Mouse (Mus musculus): ENCODE measurements at regions not wholly inside any gene's neighbourhood (a gene's known extent, or its start where the extent isn't known, plus 50 kb on each side); places are given as distances from the start of the nearest gene placed in this dataset.

DNA sequence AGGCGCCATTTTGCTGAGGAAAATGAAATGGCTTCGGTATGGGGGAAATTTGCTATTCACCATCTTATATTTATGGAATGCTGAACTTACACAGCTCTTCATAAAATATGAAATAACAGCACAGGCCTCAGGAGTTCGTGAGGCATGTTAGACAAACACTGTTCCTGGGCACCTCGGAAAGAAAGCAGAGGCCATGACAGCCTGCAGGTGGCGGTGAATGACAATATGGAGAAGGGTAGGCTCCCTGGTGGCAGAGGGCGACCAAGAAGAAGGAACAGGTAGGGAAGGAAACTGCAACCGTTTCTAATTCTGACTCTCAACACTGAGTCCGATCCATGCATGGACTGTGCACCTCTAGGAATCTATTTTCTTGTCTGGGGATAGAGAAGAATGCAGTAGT, 553.6 kb upstream of the Tmpo start:
- peak in 1 of 2 experiments; percentile 1 for DNase-seq

DNA sequence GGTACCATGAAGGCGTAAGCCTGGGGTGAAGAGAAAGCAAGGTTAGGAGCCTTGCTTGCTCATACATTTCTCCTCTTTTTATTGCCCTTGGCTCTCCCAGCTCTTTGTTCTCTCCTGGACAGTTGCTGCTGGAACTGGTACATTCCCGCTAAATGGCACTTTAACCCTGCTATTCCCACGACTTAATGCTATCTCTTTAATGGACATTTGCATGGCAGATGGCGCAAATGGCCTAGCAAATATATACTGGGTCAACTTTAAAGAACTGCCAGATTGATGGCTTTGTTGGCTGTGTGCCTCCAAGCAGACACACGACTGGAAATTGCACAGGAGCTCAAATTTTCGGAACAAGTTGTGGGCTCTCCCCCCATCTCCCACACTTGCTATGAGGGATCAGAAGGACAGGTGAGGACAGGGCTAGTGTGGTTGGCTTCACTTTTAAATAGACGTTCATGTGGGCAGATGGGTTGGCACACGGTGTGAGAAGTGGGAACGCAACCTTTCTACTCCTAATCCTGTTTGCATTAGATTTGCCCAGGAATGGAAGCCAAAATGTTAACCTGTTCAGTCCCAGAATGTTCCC, 551.0 kb upstream of the Tmpo start:
- DNase-seq, result no peak

DNA sequence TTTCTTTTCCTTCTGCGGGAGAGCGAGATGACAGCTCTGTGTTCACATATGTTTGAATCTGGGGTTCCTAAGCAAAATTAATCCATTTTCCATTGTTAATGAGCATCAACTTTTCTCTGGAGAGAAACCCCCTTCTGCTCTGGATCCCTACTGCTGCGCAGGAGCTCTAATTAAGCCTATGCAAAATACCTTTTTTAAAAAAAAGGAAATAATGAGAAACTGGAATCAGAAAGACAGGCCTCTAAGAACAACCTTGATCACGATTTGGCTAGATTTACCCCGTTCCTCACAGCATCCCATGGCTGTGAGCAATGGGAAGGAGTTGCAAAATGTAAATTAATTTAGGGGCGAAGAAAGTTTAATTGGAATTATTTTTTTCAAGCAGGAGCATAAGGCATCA, 548.9 kb upstream of the Tmpo start:
- DNase-seq, result no peak

DNA sequence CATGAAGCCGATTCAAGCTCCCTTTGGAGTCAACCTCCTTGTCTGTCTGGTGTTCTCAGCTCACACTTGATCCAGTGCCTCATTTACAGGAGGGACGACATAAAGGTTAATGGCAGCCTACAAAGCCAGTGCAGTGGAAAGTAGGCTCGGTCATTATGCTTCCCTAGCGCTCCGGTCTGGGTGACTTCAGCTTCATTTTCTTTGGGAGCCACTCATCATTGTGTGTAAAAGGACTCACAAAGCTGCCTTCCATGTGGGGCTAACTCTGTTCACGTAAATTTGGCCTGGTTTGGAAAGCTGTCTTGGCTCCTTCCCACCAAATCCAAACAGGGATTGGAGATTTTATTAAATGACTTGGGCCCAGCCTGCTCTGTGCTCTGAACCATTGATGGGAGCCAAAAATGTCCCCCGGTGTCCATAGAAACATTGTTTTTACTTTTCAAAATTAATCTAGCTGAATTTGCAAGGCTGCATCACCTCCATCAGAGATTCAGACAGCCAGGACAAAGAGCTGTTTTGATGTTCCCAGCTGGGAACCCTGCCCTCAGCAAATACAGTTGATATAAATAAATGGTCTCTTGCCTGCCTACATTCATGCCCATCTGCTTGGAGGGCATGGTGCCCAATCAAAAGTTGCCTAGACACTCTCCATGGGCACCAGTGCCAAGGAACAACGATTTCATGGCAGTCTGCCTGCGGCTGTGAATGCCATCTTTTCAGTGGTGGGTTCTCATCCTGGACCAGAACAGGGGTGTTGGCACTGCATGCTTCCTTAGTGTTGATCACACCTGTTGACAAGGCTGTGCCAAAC, 538.7 kb upstream of the Tmpo start:
- no peak for DNase-seq

DNA sequence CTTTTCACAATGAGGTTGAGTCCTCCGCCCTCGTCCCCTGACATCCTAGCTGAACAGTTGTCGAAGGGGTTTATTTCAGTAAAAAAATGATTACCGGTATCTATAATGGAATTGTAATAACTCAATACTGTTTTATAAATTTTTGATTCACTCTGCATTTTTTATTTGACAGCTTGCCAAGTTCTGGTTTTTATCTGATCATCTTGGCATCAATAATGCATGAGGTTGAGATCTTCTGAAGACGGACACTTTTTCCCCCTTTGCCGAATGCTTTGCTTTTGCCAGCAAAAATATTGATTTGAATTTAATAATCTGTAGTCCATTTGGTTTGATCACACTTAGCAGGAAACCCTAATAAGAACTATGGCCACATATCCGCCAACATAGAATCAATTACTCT, 535.5 kb upstream of the Tmpo start:
- DNase-seq, result no peak

DNA sequence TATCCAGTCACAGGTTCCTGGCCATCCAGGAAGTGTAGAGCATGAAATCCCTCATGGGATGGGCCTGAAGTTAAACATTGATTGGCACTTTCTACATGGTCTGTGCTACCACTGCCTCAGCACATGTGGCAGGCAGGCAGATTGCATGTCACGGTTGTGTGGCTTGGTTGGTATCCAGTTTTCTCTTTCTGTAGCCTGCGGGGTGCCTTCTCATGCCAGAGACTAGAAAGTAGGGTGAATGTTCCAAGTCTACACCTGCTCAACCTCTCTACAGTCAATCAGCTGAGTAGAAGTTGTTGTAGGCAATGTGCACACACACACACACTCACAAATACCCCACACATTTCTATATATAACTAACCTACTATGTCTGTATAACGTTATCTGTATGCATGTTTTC, 533.5 kb upstream of the Tmpo start:
- no peak for DNase-seq

DNA sequence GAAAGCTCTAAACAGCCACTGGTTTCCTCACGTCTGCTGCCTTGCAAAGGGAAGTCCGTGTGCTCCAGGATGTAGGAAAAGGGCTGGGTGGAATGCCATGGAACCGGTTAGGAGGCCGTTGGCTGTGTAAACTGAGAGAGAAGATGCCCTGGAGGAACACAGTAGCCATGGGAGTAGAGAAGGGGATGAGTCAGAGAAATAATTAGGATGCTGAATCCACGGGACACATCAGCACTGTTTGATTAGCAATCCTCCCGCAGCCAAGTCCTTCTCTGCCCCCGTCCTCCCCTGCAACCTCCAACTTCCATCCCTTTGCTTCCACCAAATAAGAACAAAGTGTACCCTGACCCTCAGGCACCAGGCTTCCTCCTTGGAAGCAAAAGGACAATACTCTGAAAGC, 532.4 kb upstream of the Tmpo start:
- DNase-seq, result no peak

DNA sequence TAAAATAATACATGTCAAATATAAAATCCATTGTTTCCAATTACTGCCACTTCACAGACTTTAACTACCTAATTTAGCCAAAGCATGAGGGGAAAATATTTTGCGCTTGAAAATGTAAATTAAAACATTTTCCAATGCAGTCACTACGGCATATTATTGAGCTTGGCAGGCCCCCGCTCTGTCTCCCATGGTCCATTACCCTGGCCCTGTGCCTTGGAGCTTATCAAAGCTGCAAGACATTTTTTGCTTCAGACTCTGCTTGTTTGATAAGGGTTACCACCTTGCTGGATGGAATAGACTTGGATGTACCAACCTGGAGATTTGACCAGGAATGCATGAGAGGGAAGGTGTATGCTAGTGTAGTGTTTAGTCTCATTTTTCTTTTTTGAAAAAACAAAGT, 525.7 kb upstream of the Tmpo start:
- DNase-seq, result no peak

DNA sequence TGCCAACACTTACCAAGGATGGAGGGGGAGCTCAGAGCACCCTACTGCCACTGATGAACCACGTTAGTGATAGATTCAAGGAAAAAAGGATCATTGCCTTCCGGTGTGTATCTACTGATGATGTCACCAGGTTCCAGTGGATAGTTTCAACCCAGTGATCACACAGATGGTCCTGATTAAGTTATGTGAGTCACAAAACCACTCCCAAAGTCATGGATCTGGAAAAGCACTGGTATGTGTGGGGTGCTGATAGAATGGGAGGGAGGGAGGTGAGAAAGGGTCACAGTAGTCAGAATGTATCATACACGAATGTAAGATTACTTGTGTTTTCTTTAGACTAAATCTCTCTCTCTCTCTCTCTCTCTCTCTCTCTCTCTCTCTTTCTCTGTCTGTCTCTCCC, 523.6 kb upstream of the Tmpo start:
- DNase-seq, result no peak

DNA sequence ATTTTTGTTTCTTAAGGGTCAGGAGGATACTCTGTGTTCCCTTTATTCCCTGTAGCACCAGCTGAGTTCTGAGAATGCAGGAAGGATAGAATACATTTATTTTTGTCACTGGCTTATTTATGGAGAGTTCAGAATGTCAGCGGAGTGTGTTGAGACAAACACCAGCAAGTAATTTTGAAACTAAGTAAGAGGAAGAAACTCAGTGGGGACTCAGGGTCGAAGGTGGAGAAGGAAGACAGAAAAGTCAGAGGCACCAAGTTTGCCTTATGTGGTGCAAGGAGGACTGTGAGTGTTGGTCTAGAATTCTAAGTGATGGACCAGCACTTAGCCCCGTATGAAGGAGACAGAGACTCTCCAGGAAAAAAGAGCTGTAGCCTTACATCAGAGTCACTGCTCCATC, 520.7 kb upstream of the Tmpo start:
- DNase-seq, result no peak

DNA sequence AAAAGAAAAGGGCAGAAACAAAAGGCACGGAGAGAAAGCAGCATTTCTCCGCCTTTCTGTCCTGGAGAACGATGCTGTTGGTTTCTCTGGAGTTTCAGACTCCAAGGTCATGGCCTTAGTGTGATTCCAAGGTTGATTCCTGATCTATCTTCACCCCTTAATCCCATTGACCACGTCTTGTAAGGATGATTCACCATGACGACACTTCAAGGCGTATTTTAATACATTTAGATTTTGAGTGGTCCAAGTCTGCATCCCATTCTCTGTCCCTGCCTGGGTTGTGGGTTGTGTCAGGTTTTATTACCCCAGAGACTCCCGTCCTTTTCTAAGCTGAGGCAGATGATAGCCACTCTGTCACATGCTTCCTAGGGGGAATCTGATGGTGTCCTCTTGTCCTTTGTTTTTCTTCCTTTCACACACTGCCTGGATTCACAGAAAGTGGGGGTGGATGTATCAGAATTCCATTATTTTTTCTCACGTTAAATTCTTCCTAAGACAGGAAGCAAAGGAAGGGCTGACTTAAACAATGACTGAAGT, 505.0 kb upstream of the Tmpo start:
- DNase-seq, result no peak

DNA sequence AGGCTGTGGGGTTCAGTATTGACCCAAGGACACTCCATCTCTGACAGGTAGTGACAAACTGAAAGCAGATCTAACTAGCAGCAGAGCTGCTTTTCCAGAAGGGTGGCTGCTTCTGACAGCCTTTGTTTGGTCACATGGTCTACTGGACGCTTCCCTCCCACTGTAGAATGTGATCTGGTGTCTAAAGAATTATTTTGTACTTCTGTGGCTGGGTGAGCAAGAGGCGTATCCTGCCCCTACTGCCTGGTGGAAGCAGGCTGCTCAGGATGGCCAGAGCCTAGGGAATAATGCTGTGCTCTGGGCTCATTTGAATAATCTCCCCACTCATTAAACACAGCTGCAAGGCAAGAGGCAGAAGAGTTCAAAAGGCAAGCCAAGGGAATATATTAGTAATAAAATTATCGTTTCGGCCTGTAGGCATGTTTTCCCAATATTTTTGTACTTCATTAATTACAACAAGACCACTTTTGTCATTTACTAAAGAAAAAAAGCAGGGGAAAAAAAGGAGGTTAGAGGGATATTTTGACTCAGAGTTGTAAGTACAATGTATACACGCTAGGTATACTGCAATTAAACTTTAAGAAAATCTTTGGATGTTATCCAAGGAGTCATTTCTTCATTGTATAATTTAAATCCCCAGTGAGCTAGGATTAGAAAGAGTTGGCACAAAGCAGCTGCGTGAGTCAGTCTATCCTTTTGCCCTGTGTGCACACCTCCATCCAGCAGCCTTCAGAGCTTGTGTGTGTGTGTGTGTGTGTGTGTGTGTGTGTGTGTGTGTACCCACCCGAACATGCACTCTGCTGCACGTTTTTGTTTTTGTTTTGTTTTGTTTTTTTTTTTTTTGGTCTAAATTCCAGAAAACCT, 504.3 kb upstream of the Tmpo start:
- DNase-seq, result no peak

DNA sequence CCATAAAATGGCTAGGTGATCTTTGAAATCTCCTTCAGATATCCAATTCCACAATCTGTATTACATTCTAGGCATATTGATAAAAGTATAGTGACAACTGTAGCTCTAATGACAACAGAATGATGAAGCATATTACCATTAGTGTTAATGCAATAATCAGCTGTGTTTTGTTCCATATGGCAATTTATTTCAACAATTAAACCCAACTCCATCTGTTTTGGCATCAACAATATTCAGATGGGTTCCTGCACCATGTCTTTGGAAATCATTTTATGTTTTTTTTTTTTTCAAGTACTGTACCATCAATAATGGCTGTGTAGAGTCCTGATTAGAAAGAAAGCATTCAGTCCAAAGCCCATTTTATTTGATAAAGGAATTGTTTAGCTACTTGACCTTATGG, 498.5 kb upstream of the Tmpo start:
- no peak for DNase-seq

DNA sequence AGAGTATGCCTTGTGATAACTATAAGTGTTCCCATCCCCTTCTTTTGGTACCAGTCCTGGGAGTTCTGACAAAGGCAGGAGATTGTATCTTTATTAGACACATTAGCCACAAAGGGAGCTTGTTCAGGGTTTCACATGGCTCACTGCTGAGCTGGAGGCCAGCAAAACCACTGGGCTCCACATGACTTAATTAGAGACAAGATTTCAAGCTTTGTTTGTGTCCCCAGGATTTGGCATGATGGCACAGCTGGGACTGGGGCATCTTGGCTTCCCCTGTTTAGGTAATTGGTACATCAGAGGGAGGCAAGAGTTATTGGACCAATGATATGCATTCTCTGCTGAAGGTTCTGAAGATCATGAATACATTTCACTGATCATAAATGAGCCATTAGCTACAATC, 456.8 kb upstream of the Tmpo start:
- no peak for DNase-seq

DNA sequence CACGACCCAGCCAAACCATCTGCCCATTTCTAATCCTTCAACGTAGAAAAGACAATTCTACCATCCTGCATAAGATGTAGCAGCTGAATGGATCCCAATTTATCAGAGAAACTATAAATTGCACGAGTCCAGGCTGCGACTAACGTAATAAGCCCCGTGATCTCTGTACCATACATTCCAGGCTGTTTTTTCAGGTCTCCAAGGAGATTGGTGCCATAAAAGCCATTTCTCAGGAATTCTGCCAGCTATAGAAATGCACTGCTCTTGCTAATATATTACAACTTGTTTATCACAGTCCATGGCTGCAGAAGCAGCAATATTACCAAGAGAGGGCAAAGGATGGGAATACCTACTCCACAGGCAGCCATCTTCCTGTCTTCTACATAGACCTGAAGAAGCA, 447.6 kb upstream of the Tmpo start:
- DNase-seq, result no peak

DNA sequence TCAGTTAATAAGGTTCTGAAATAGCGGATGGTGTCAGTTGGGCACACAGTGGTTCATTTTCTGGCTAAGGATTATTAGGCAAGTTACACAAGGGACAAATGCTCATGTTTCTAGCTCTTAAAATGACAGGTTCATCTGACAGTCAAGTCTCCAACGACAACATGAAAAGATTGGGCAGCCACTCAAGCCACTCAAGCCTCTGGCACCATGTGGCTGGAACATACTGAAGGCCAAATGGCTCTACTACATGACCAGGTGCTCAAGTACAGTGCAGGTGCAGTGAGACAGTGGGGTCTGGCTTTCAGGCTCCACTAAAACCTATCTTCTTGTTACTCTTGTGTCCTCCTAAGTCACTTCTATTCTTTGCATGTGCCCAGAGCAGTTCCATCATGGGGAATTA, 441.2 kb upstream of the Tmpo start:
- DNase-seq, result no peak

DNA sequence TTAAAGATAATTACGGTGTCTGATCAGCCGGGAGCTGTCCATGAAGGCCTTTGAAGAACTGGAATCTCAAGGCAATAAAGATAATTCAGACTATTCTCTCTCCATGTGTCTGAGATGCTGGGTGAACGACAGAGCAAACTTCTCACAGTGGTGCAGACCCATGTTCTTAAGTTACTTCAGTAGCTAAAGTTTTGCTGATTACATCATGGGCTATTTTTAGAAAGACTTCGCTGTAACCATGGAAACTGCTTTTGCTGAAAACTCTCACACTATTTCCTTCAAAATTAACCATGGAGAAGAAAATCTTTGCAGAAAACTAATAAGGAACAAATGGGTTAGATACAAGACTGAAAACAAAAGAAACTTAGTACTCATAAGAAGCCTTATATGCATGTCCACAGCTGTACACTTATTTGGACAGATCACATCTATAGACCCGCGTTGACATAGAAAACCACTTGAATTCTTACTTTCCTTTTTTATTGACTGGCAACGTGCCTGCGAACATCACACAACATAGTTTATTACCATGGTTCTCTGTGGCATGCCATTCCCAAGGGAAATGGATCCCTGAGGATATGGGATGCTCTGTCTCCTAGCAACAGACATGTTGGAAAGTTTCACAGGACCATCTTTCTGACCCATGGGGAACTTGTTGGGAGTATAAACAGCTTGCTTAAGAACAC, 432.8 kb upstream of the Tmpo start:
- DNase-seq, result no peak

DNA sequence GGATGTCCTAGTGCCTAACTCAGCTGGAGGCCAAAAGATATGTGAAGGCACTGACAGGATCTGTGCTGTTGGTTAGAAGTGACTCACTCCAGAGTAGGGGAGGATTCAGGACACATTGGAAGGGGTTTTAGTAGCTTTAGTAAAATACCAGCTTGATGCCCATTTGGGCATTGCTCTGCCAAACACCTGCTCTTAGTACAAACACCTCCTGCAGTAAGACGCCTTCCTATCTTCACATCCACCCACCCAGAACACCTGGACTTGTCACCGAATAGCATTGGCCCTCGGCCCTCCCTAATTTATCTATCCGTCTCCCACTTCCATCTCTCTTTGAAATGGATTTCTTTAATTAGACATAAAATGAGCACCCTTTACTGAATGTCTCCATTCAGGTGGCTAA, 430.9 kb upstream of the Tmpo start:
- no peak for DNase-seq

DNA sequence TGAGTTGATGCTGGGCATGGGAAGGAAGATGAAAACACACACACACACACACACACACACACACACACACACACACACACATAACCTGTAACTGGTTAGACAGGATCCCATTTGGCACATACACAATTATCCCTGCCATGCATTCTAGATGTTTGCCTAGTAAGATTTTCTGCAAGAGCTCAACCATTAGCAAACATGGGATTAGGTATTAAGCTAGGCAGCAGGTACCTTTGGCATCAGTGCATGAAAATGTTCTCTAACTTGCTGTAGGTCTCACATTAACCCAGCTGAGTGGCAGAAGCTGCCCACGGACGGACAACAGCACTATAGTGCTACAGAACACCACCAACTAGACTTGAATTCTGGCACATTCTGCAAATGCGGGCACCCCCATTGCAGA, 413.8 kb upstream of the Tmpo start:
- DNase-seq, result peak in 1 of 2 experiments; percentile 40

DNA sequence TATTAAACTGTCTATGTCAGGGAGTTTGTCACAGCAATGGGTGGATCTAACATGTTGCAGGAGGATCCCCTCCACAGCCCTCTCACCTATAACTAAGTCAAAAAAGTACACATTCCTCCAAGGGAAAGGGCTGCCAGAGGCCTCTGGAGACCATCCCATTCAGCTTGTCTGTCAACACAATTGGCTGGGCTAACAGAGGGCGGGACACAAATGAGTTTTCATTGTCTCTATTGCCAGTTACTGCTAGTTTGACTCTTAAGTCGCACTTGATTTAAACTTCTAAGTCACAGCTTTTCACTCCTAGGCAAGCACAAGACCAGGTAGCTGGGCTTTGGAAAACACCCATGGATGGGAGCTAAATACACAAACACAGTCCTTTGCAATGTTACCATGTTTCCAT, 412.3 kb upstream of the Tmpo start:
- no peak for DNase-seq

DNA sequence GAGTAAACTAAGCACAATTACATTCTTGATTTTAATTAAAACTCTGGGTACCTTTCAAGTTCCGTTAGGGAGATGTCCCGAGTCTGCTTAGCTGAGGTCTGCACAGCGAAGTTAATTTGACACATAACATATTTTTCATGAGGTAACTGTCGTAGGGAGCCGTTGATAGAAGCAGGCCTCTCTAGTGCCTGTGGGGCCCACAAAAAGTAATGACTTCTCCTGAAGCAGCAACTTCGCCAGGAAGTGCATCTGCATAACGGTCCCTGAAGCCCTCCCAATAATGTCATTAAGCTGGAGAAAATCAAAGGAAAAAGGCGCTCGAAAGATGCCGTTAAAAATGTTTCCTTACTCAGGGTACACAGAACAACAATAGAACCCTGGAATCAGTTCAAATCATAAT, 410.7 kb upstream of the Tmpo start:
- no peak for DNase-seq

DNA sequence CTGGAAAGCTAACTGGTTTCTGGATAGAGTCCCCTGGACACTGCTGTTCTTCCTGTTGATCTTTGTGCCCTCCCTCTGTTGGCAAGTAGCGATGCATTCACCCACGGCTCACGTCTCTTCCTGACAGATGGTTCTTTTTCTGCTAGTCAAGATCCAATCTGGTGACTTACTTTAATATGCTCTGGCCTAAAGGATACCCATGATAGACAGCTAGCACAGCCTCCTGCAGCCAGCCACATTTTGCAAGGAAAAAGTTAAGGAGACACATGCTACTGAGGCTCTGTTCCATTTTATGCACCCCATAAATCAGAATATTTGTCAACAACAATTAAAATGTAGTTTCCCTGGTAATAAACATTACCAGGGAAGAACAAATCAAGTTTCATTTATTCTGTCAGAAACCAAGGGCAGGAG, 410.3 kb upstream of the Tmpo start:
- DNase-seq, result no peak

DNA sequence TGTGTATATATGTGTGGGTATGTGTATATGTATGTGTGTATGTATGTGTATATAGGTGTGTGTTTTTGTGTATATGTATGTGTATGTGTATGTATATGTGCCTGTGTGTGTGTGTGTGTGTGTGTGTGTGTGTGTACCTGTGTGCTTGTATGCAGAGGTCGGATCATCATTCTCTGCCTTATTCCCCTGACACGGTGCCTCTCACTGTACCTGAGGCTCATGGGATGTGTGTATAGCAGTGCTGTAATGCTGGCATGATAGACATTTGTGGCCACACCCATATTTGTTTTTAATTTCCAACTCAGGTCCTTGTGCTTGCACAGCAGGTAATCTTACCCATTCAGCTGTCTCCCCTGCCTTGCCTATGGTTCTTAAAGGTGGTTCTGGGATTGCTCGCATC, 402.1 kb upstream of the Tmpo start:
- DNase-seq, result no peak
